Mouse (Mus musculus) small intestine, adult 2 months (tissue): ENCODE measurements around the gene Il20rb.

Source experiments
- CTCF ChIP-seq: fragments of 200-500 bp; IDR thresholded peaks from 2 replicates; pipeline ENCODE4 v1.5.1; 2012; ENCODE audit warnings: low read depth, mild to moderate bottlenecking, control low read depth, inconsistent platforms, low read length, moderate library complexity, mixed read lengths; ENCODE audit not compliant: insufficient replicate concordance, insufficient read length; ENCODE audit errors: extremely low read depth
- POLR2A ChIP-seq: fragments of 200-500 bp; IDR thresholded peaks from 2 replicates; pipeline ENCODE4 v1.6.1; 2012; ENCODE audit warnings: low read depth, mild to moderate bottlenecking, control low read depth, inconsistent platforms, low read length, moderate library complexity

- TF ChIP-seq CTCF (no peak), POLR2A (no peak)
Observed at GRCm38 (mm10) chr9:100473361-100473760, 13.2 kb downstream of the Il20rb start.
